Mouse (Mus musculus) stomach, embryonic 14.5 days (tissue): Measurements from ENCODE around the gene Syn3. TPM values are rescaled to one million over a fixed set of nuclear protein-coding genes. Genes with fewer than 3 reads are reported as not detected.
A peak's percentile ranks its signal among the peaks of the same experiment; 100 is the strongest.
"Not testable (repeated sequence)": the region's sequence is repeated elsewhere in the genome, so short reads cannot be mapped to it uniquely, and the experiment has no call there.

ENCODE experiments used
- ATAC-seq: fragments of 200-750 bp; cut with Nextera tagmentation; 2 replicates; pipeline ENCODE4 v1.8.0; 2017; ENCODE audit warnings: low read depth, moderate TSS enrichment; ENCODE audit not compliant: insufficient number of reproducible peaks, insufficient read depth, low FRiP score
- H3K27ac ChIP-seq: fragments of 300-500 bp; sonication (generic); 2 replicates; pipeline ENCODE4 v1.5.1; 2014; ENCODE audit warnings: mild to moderate bottlenecking, low read length, moderate library complexity, mixed read lengths
- H3K27me3 ChIP-seq: fragments of 300-500 bp; sonication (generic); 2 replicates; pipeline ENCODE4 v1.6.1; 2014; ENCODE audit warnings: low read length, control low read depth, mixed read lengths; ENCODE audit not compliant: control insufficient read depth, insufficient read depth
- H3K36me3 ChIP-seq: fragments of 300-500 bp; sonication (generic); 2 replicates; pipeline ENCODE4 v1.6.1; 2014; ENCODE audit warnings: mild to moderate bottlenecking, control low read depth, low read length, moderate library complexity, mixed read lengths; ENCODE audit not compliant: control insufficient read depth, insufficient read depth
- H3K4me1 ChIP-seq: fragments of 300-500 bp; sonication (generic); 2 replicates; pipeline ENCODE4 v1.6.1; 2014; ENCODE audit warnings: low read length, control low read depth, mixed read lengths; ENCODE audit not compliant: control insufficient read depth, insufficient read depth
- H3K4me2 ChIP-seq: fragments of 300-500 bp; sonication (generic); replicated peaks from 2 replicates; pipeline ENCODE4 v1.6.1; 2014; ENCODE audit warnings: low read depth, low read length, control low read depth
- H3K4me3 ChIP-seq: fragments of 300-500 bp; sonication (generic); 2 replicates; pipeline ENCODE4 v1.5.1; 2014; ENCODE audit warnings: low read depth, low read length, control low read depth
- H3K9ac ChIP-seq: fragments of 300-500 bp; sonication (generic); replicated peaks from 2 replicates; pipeline ENCODE4 v1.6.1; 2014; ENCODE audit warnings: low read depth, mild to moderate bottlenecking, control low read depth, low read length, moderate library complexity, mixed read lengths
- H3K9me3 ChIP-seq: fragments of 300-500 bp; sonication (generic); 2 replicates; pipeline ENCODE4 v1.6.1; 2016; ENCODE audit warnings: low read depth, low read length, control low read depth; ENCODE audit not compliant: control insufficient read depth
- WGBS: fragments of 180-500 bp; shearing (Covaris S2); extraction: QIAGEN DNeasy Blood & Tissue Kit; methylation state at CpG from one replicate; pipeline ENCODE4 v1.1.7; 2014; 5-methylcytosine and 5-hydroxymethylcytosine counted together
- polyA plus RNA-seq: library from polyadenylated mRNA; unstranded; fragments of >200 nt; fragmentation: Nextera tagmentation; extraction: Ambion mirVana; gene quantifications from 2 replicates; pipeline ENCODE4 v1.2.1, GENCODE M21; 2014

Syn3 gene
- polyA plus RNA-seq = 5.6 and 5.8 TPM in 2 replicates

DNA sequence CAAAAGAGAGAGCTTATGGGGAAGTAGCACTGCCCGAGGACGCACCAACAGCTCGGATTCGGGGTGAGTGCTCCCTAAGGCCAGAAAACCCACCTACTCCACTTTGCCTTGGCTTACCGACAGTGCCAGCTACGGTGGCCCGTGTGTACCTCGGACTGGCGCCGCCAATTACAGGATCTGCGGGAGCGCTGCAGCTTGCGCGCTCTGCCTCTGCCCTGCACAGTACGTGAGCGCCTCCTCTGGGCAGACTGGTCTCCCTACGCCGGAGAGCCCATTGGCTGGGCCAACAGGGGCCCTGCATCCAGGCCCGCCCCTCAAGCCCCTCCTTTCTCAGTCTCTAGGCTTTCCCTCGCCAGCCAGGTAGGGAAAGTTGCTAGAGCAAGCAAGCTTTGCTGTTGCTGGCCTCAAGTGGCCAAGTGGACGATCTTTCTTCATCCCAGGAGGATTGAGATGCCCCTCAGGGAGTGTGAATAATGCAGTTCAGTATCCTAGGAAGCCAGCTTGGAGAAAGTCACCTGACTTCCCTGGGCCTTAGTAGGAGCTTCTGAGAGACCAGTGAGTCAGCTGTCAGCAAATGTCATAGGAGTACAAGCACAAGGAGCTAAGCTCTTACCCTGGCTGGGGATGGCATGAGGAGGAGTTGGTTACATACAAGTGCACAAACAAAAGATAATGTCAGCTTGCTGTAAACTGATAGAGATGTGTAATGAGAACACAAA, at the start of gene Syn3:
Gene Syn3, minus strand, starts transcription at position 224 of the 719 bp plus-strand sequence.
- H3K27me3 ChIP-seq = no peaks in the 10 kb centered on the region
- 1% methylated on average over 21 of the region's 21 CpGs for WGBS
- H3K36me3 ChIP-seq = no peaks in the 10 kb centered on the region
- peak; percentile 99 for ATAC-seq
- peaks cover 11% of the 10 kb centered on the region; the same call in 1 of the 2 replicates for H3K4me1 ChIP-seq
- peak within 1 kb of the TSS; percentile 33; the same call in 1 of the 2 replicates for H3K27ac ChIP-seq
- peak within 1 kb of the TSS; percentile 41 for H3K4me3 ChIP-seq
- peak within 1 kb of the TSS; percentile 49 for H3K4me2 ChIP-seq
- H3K9ac ChIP-seq = peak within 1 kb of the TSS; percentile 43
- no peaks in the 10 kb centered on the region for H3K9me3 ChIP-seq

DNA sequence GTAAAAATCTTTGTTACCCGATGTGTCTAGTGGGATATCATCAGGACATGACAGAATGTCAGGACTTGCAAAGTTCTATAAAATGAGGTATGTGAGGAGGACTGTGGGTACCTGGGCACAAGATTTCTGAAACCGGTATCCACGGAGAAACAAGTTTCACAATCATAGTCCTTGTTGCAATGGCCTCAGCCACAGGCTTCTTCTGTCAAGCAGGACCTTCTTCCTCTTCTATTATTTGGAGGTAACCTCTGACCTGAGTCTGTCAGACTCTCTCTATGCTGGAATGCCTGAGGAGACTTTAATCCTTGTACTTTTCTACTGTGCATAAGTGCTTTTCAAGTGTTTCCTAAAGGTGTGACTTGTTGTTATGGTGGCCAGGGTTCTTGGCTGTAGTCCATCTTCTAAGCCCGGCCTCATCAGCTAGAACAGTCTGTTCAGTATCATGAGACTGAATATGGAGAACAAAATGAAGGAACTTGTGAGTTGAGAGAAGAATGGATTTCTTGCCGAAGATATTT, 27.7 kb upstream of the Syn3 start:
- H3K9ac ChIP-seq, H3K36me3 ChIP-seq, ATAC-seq, H3K27ac ChIP-seq, H3K27me3 ChIP-seq, H3K4me3 ChIP-seq, H3K4me1 ChIP-seq, H3K4me2 ChIP-seq, H3K9me3 ChIP-seq: not testable (repeated sequence)
- WGBS = 93% methylated on average over 3 of the region's 5 CpGs

DNA sequence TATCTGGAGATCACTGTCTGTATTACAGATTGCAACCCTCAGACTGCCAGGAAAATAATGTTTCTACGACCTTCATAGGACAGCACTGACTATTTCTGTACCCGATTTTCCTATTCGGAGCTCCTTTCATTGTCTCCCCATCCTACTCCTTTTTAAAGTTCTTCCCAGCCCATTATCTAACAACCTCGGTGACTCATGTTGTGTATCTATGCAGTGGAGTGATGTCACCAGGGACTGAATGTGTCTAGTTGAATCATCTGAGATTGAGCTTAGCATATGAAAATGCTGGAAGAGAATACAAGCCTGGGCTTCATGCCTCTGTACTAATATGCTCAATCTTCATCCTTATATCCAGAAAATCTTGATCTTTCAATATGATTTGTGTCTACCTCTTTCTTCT, 15.1 kb upstream of the Syn3 start:
- Histone ChIP-seq H3K9ac (no peak overlapping the region), H3K27ac (no peak overlapping the region), H3K9me3 (no peaks in the 10 kb centered on the region), H3K4me3 (no peak overlapping the region), H3K27me3 (no peaks in the 10 kb centered on the region), H3K4me1 (no peaks in the 10 kb centered on the region), H3K4me2 (no peak overlapping the region), H3K36me3 (no peaks in the 10 kb centered on the region)
- WGBS = 90% methylated on average over 4 of the region's 4 CpGs
- ATAC-seq = no peak

DNA sequence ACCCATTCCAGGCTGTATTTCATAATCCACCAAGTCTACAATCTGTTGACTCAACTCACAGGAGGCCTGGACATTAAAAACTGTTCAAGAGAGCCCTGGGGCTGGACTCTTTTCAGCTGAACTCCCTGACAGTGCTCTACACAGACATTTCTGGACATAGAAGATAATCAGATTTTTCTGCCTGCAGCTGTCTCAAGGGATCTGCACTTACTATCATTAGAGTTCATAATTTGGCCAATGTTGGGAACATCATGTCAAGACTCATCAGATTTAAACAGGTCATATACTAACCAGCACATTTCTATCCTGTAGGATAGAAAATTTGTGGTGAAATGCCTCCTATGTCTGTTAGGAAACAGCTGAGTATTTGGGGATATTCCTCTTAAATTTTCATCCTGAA, 12.2 kb upstream of the Syn3 start:
- H3K9me3 ChIP-seq = no peaks in the 10 kb centered on the region
- H3K27ac ChIP-seq = no peak overlapping the region
- no peaks in the 10 kb centered on the region for H3K27me3 ChIP-seq
- ATAC-seq = no peak
- H3K4me3 ChIP-seq = no peak overlapping the region
- H3K4me1 ChIP-seq = no peaks in the 10 kb centered on the region
- no peak overlapping the region for H3K4me2 ChIP-seq
- H3K9ac ChIP-seq = no peak overlapping the region
- no peaks in the 10 kb centered on the region for H3K36me3 ChIP-seq

DNA sequence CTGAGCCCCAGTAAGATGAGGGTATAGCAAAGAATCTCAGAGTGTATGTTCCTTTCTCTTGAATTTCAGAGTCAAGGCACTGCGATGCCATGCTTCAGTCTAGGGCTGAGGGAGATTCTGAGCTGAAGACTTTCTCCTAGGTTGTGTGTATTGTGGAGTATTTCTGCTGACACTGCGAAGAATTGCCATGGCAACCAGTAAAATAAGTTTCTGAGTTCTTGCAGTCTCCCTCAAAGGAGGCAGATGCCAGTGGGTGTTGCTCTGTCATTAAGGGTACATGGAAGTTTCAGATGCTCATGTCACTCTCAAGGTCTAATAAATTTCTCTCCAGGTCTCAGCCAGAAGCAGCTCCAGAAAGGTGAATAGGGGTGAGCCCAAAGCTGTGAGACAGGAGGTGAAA, 3.4 kb upstream of the Syn3 start:
- WGBS = 76% methylated on average over 2 of the region's 2 CpGs
- ATAC-seq = no peak
- no peak overlapping the region for H3K4me3 ChIP-seq
- H3K9me3 ChIP-seq = no peaks in the 10 kb centered on the region
- H3K4me2 ChIP-seq = no peak overlapping the region
- H3K4me1 ChIP-seq = peaks cover 11% of the 10 kb centered on the region; the same call in 1 of the 2 replicates
- H3K36me3 ChIP-seq = no peaks in the 10 kb centered on the region
- H3K27me3 ChIP-seq = no peaks in the 10 kb centered on the region
- no peak overlapping the region for H3K9ac ChIP-seq
- H3K27ac ChIP-seq = no peak overlapping the region

DNA sequence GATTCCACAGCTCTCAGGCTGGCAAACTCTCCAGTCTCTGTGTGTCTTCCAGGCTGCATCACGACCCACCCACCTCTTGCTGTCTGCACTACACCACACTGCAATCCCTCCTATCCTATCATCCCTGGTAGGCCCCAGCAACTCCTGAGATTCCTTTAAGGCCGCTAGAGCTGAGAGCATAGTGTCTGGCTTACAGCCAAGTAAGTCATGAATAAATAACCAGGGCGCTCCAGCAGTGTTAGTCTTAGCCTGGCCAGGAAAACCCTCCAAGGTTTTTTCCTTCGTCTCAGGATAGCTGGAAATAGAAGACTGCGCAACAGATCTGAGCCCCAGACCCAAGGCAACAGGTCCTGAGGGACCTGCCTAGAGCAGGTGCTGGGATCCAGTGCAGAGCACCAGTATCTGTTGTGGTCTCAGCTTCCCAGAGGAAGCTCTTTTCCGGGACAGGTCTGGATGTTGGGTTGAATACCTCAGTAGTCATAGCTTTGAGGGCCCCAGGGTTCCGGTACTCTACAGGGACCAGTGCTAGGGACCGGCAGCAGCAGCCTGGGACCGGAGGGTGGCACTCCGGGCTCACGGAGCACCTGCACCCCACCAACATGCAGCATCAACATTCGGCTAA, 534 bp downstream of the Syn3 start:
- no peaks in the 10 kb centered on the region for H3K27me3 ChIP-seq
- peaks cover 11% of the 10 kb centered on the region; the same call in 1 of the 2 replicates for H3K4me1 ChIP-seq
- H3K36me3 ChIP-seq = no peaks in the 10 kb centered on the region
- peak overlapping the region; percentile 43 for H3K9ac ChIP-seq
- peak; percentile 67 for ATAC-seq
- peak overlapping the region; percentile 41 for H3K4me3 ChIP-seq
- 2% methylated on average over 12 of the region's 12 CpGs for WGBS
- H3K4me2 ChIP-seq = peak overlapping the region; percentile 49
- peak overlapping the region; percentile 33; the same call in 1 of the 2 replicates for H3K27ac ChIP-seq
- no peaks in the 10 kb centered on the region for H3K9me3 ChIP-seq

DNA sequence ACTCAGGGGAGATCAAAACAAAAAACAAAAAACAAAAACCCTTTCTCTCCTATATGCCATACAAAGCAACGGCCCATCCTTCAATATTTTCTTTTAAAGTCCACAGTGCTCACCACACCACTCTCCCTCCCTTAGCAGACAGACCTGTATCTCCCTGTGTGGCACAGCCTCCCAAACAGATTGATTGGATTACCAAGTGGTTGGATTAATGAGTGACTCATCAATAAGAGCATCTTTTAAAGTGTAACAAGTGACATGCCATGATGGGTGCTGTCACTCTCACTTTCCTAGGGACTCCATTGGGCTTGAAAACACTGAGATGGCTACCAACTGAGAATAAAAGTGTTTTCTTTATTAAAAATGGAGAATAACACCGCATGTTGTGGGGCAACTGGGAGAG, 2.8 kb downstream of the Syn3 start:
- no peaks in the 10 kb centered on the region for H3K9me3 ChIP-seq
- no peak overlapping the region for H3K9ac ChIP-seq
- peaks cover 11% of the 10 kb centered on the region; the same call in 1 of the 2 replicates for H3K4me1 ChIP-seq
- no peak overlapping the region for H3K4me2 ChIP-seq
- 89% methylated on average over 2 of the region's 2 CpGs for WGBS
- no peaks in the 10 kb centered on the region for H3K36me3 ChIP-seq
- no peak overlapping the region for H3K4me3 ChIP-seq
- H3K27me3 ChIP-seq = no peaks in the 10 kb centered on the region
- no peak overlapping the region for H3K27ac ChIP-seq
- ATAC-seq = no peak

DNA sequence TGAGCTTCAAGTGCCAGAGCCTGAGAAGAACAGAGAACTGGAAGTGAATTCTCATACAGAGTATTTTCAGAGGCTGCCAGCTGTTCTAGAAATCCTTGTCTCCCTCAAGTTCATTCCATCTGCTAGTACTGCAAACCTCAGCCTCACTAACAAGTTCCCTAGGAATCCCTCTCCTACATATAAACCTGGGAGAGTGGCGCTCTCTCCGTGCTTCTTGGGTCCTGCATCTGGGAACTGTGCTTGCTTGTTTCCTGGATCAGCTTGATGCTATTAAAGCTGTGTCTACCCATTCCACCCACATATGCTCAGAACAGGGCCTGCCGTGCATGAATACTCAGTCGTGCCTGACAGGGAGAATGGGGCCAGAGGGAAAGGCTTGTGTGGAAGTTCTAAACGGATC, 5.6 kb downstream of the Syn3 start:
- H3K9me3 ChIP-seq = no peaks in the 10 kb centered on the region
- no peaks in the 10 kb centered on the region for H3K36me3 ChIP-seq
- peaks cover 9% of the 10 kb centered on the region; the same call in 1 of the 2 replicates for H3K4me1 ChIP-seq
- H3K27me3 ChIP-seq = no peaks in the 10 kb centered on the region
- H3K27ac ChIP-seq = no peak overlapping the region
- H3K9ac ChIP-seq = no peak overlapping the region
- H3K4me2 ChIP-seq = no peak overlapping the region
- H3K4me3 ChIP-seq = no peak overlapping the region
- 81% methylated on average over 5 of the region's 5 CpGs for whole genome bisulfite sequencing
- ATAC-seq = no peak
